Mouse (Mus musculus) brain, embryonic 14.5 days (tissue): ENCODE data around the gene Car5a.

ENCODE experiments used
- CTCF ChIP-seq: fragments of 200-500 bp; IDR thresholded peaks from 2 replicates; pipeline ENCODE4 v1.5.1; 2012; ENCODE audit warnings: inconsistent platforms, mild to moderate bottlenecking, moderate library complexity, borderline replicate concordance; ENCODE audit not compliant: insufficient read depth, insufficient read length; ENCODE audit errors: extremely low read depth
- POLR2A ChIP-seq: fragments of 200-500 bp; IDR thresholded peaks from 2 replicates; pipeline ENCODE4 v1.6.1; 2012; ENCODE audit warnings: mild to moderate bottlenecking, inconsistent platforms, borderline replicate concordance; ENCODE audit not compliant: poor library complexity, insufficient read depth, insufficient read length, severe bottlenecking; ENCODE audit errors: extremely low read depth

DNA sequence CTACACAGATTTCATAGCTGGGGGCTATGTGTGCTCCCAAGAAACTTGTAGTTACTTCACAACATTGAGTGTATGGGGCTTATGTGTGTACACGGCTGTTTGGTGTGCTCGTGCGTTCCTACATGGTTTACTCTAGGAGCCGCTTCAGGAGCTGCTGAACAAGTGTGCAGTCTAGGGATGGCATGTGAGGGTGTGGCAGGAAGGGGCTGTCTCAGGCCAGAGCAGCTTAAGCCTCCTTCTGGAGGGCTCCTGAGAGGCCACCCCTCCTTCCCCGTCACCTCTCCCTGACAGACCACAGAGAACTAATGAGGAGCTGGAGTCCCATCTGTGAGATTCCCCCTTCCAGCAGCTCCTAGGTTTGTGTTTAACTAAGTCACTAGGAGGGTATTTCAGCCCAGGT, 43.2 kb upstream of the Car5a start:
- no peak for TF ChIP-seq CTCF
- no peak for TF ChIP-seq POLR2A
